9 mouse cellular contexts compared by ENCODE assay signal in the genomic region with DNA sequence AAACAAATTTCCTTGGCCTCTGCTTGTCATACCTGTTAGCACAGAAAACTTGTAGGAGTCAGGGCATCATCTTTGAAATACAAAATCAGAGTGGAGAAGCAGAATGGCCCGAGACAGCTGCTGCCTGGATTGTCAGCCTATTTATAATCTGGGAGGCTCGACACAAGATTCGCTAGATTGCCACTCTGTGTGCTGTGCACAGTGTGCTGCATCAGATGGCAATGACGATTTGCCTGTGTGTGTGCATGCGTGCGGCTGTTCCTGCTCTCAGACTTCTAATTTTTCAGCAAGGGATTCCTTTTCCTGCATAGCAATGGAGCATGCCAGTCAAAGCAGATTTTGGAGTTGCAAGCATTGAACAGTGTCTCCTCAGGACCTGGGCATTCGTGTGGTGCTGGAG.
DNase-seq lines count a peak whose midpoint lies in the region; ATAC-seq and TF ChIP-seq lines count a peak whose summit lies in the region.
"Had no signal": no experiment of that assay in that cellular context is flagged by ENCODE, and none has a peak within 500 bp of the region (broad histone marks: within the 10 kb centered on the region; RNA-seq: fewer than 3 reads in every experiment).

No protein-coding gene starts in this region.

- peak overlapping the region; percentile 63 for H3K27ac ChIP-seq in left cerebral cortex, adult 2 months

- no peak overlapping the region for H3K4me3 ChIP-seq in left cerebral cortex, adult 2 months

- peak; percentile 86 for ATAC-seq in frontal cortex, adult (ENCODE audit: low TSS enrichment)

- TF ChIP-seq CTCF in left cerebral cortex, adult 2 months (IDR thresholded peaks at IDR 0.05): no peak

- DNase-seq in frontal cortex, postnatal 25 days (ENCODE audit: low spot score in 2 of 2): no peak
- DNase-seq in frontal cortex, postnatal 10 days (ENCODE audit: low spot score in 2 of 2): peak; percentile 31 to 37
- DNase-seq in left cerebral cortex, adult 2 months (ENCODE audit: extremely low spot score in 1 of 2, low spot score in 2 of 2): peak; percentile 22 to 23
- peak; percentile 47 to 69 for DNase-seq in right cerebral cortex, adult 2 months (ENCODE audit: low spot score in 2 of 2)
- DNase-seq in gastrocnemius, postnatal 4 days (ENCODE audit: low spot score in 2 of 2): no peak
- no peak for DNase-seq in adrenal gland, postnatal 4 days (ENCODE audit: low spot score in 2 of 2)
- no peak for DNase-seq in ovary, postnatal 10 days (ENCODE audit: low spot score)
- DNase-seq: kidney, postnatal 36 days had no signal

- intact Hi-C loops in left cerebral cortex, adult 2 months (cut with DNase I): no loop called here

Comparison
In these comparisons a context has a peak if more than half of its experiments do, and no peak if none do; other contexts are left out.
1. DNase-seq: peak in frontal cortex, postnatal 10 days (2 of 2), left cerebral cortex, adult 2 months (2 of 2) and right cerebral cortex, adult 2 months (2 of 2); none in frontal cortex, postnatal 25 days (0 of 2), gastrocnemius, postnatal 4 days (0 of 2), adrenal gland, postnatal 4 days (0 of 2) and ovary, postnatal 10 days (single experiment).